Mouse (Mus musculus): ENCODE data around the gene Pitpnc1.

GRCm38 (mm10) chr11:107190376-107190775 is 280.1 kb downstream of the Pitpnc1 start:
- TF ChIP-seq CTCF (IDR thresholded peaks at IDR 0.05; ENCODE audit: borderline replicate concordance, control insufficient read depth, extremely low read depth, insufficient read depth, low read length, poor library complexity) (no peak), POLR2A (IDR thresholded peaks at IDR 0.05; ENCODE audit: control insufficient read depth, extremely low read depth, insufficient read depth, low read length, poor library complexity) (no peak)

Measured in thymus, adult 2 months (tissue).